Mouse (Mus musculus) Muller cell, postnatal 12 days (primary cell): ENCODE data around the gene Zfp326.
"Not testable (repeated sequence)": the region's sequence is repeated elsewhere in the genome, so short reads cannot be mapped to it uniquely, and the experiment has no call there.

Experiments
- DNase-seq: peaks from one replicate; pipeline ENCODE4 v3.0.0-alpha.2; 2015; ENCODE audit errors: inconsistent ontology term

The Zfp326 gene

GRCm38 (mm10) chr5:105876068-105876924, at the start of gene Zfp326:
Gene Zfp326, plus strand, starts transcription at chr5:105876565.
- peak; percentile 96 for DNase-seq

GRCm38 (mm10) chr5:105826916-105827510, 49.4 kb upstream of the Zfp326 start:
- DNase-seq: no peak

- no peak for DNase-seq
These were observed 48.3 kb upstream of the Zfp326 start for GRCm38 (mm10) chr5:105828050-105828449.

- DNase-seq: no peak
These were observed 47.3 kb upstream of the Zfp326 start for GRCm38 (mm10) chr5:105829008-105829586.

- DNase-seq: peak; percentile 52
These were observed 44.2 kb upstream of the Zfp326 start for GRCm38 (mm10) chr5:105832140-105832539.

- no peak for DNase-seq
These were observed 42.4 kb upstream of the Zfp326 start for GRCm38 (mm10) chr5:105833923-105834322.

- DNase-seq: no peak
These were observed 40.4 kb upstream of the Zfp326 start for GRCm38 (mm10) chr5:105836006-105836405.

GRCm38 (mm10) chr5:105839740-105840310, 36.5 kb upstream of the Zfp326 start:
- DNase-seq: no peak

- no peak for DNase-seq
These were observed 32.2 kb upstream of the Zfp326 start for GRCm38 (mm10) chr5:105844044-105844753.

GRCm38 (mm10) chr5:105845041-105845440, 31.3 kb upstream of the Zfp326 start:
- DNase-seq: no peak

- DNase-seq: no peak
These were observed 28.6 kb upstream of the Zfp326 start for GRCm38 (mm10) chr5:105847726-105848125.

GRCm38 (mm10) chr5:105849222-105849621, 27.1 kb upstream of the Zfp326 start:
- no peak for DNase-seq

GRCm38 (mm10) chr5:105849643-105850042, 26.7 kb upstream of the Zfp326 start:
- no peak for DNase-seq

- DNase-seq: no peak
These were observed 23.1 kb upstream of the Zfp326 start for GRCm38 (mm10) chr5:105853271-105853670.

GRCm38 (mm10) chr5:105857486-105857885, 18.9 kb upstream of the Zfp326 start:
- no peak for DNase-seq

GRCm38 (mm10) chr5:105858754-105859694, 17.3 kb upstream of the Zfp326 start:
- peak; percentile 47 for DNase-seq

- DNase-seq: no peak
These were observed 16.5 kb upstream of the Zfp326 start for GRCm38 (mm10) chr5:105859716-105860460.

- DNase-seq: no peak
These were observed 15.9 kb upstream of the Zfp326 start for GRCm38 (mm10) chr5:105860461-105860835.

- DNase-seq: no peak
These were observed 14.7 kb upstream of the Zfp326 start for GRCm38 (mm10) chr5:105861616-105862015.

- not testable (repeated sequence) for DNase-seq
These were observed 11.2 kb upstream of the Zfp326 start for GRCm38 (mm10) chr5:105865110-105865628.
